Mouse (Mus musculus) erythroid progenitor cell, adult 5-6 weeks (primary cell): Measurements from ENCODE around the gene Fcf1. TPM values are rescaled to one million over a fixed set of nuclear protein-coding genes. Genes with fewer than 3 reads are reported as not detected.

Experiments used
- ATAC-seq: replicated peaks from 2 replicates; pipeline ENCODE4 v1.8.0; 2016; ENCODE audit warnings: moderate number of reproducible peaks, mild to moderate bottlenecking, moderate TSS enrichment, inconsistent platforms; ENCODE audit not compliant: poor library complexity, low FRiP score, severe bottlenecking
- total RNA-seq, 2 experiments: library from RNA; stranded (forward) in 1 of 2; stranded (reverse) in 1 of 2; fragments of 150-400 nt in 1 of 2; fragments of 186-747, 209-891 nt in 1 of 2; gene quantifications; 2 replicates each; pipeline versions ENCODE4 v1.2.3 to v1.2.4; 2015 to 2017; ENCODE audit warnings: low replicate concordance in 2 of 2

The Fcf1 gene
- total RNA-seq, 2 experiments from 2014 or later: 21.8 to 73.8 TPM

DNA sequence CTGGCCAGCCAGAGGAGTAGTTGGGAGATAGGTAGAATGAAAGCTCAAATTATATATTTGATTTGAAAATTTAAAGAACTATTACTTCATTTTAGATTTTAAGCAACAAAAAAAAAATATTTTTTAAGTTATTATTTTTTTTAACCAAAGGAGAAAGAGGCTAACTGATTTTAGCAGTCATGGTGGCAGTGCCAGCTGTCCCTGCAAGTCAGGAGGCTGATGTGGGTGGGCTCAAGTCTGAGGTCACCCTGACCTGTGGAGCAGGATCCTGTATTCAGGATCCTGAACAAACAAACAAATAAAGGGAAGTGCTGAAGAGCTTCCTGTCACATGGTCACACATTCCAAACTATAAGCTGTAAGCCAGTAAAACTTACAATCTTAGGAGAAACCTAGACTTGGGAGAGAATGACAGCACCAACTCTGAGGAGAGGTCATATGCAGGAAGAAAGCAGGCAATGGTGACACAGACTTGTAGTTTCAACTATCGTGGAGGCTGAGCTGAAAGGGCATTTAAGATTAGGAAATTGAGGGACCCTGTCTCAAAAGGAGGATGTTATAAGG, 11.8 kb upstream of the Fcf1 start:
- no peak for ATAC-seq

DNA sequence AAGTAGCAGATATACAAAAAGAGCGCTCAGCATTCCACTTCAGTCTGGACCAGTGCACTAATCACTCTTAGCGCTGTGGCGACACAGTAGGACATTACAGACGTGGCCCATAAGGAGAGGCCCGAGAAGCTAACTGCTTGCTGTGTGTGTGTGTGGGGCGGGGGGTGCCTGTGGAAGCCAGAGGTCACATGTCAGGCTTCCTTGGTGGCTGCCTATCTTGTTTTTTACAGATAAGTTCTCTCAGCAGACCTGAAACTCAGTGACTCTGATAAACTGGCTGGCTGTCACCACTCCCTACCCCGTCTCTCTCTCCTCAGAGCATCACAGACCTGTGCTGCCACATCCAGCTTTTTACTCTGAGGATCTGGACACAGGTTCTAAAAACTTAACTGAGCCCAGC, 8.1 kb upstream of the Fcf1 start:
- ATAC-seq: peak; percentile 95

DNA sequence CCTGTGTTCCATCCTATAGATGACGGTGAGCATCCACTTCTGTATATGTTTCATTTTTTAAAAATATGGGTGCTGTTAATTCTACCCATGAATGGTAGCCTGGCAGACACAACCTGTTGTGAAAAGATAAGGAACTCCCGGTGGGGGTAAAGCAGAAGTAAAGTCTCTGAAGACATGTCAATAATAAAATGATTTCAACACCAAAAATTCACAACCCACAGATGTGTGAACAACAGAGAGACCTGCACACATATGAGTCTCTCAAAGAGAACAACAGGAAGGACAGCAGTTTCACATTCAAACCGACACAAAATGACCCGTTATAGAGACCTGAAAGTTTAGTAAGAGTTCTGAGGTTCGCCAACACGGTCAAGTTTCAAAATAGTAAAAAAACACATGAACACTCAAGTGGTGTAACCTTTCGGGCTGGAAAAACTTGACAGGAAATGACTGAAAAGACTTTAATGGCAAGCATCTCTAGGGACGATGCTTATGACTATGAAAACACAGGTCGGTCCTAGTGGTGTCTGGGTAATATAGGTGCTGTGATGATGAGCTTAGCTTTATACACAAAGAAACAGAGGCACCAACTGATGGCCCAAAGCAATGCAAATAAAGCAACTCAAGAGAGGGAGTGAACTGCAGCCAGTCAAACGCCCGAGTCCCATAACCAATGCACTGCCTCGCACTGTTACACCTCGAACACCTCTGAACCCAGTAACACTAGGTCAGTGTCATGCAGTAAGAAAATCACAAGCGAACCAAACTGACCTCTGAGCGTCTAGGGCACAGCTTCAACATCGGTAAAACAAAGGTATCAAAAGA, 1.7 kb upstream of the Fcf1 start:
- peak; percentile 66 for ATAC-seq

DNA sequence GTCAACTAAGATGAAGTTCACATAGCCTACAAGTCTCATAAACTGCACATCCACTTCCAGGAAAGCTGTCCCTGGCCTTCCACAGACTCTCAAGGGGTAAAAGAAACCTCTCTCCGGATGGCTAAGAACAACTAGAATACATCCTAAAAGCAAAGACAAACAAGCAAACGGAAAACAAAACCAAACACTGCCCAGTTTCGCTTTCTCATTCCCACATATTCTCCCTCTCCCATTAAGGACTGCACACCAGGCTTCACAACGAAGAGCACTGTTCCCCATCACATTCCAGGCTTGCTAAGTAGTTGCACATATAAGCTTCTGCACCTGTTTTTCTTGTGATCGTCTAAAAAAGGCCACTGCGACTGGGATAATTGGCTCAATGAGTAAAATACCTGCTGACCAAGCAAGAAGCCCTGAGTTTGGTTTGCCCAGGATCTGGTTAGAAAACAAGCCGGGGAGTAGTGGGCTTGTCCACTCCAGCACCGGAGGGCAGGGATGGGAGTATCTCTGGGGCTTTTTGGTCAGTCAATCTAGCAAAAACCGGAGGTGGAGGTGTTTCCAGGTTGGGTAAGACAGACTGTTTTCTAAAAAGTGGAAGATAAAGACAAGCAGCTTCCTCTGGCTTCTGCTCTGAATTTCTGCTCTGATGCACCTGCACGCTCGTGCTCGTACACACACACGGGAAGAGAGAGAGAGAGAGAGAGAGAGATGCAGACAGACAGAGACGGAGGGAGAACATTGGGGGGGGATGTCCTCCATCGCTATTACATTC, 855 bp upstream of the Fcf1 start:
- ATAC-seq: peak; percentile 31

DNA sequence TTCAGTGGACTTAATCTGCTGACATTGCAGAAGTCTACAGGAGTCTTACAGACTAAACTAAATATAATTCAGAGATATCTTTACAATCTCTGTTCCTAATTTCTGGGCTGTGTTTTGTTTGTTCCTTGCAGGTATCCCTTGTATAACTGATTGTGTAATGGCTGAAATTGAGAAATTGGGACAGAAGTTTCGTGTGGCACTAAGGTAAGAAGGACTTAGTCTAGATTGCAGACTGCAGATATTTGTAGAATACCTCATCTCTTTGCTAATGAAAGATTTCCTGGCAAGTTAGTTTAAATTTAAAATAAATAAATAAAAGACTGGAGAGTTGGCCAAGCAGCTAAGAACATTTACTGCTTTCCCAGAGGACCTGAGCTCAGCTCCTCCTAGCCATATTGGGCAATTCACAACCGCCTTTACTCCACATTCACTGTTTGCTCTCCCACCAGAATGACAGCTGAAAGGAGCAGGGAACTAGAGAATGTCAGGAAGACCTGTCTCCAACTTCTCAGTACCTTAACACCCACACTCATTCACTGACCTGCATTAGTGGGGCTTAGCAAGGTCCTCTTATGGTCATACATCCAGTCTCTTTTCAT, 8.7 kb downstream of the Fcf1 start:
- no peak for ATAC-seq

DNA sequence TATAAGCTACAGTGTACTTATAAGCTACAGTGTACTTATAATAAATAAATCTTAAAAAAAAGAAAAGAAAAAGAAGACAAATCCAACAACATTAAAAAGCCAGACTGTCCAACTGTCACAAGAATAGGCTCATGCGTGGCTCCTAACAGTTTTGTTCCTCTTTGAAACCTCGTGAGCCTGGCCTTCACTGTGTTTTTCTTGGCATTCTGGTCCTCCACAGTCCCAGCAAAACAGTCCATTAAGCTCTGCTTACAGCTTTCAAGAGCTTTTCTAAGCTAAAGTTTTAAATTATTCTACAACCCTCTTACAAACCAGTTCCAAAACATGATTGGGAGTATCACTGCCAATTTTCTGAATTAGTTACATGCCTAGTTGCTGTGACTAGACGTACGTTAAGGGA, 18.8 kb downstream of the Fcf1 start:
- no peak for ATAC-seq

DNA sequence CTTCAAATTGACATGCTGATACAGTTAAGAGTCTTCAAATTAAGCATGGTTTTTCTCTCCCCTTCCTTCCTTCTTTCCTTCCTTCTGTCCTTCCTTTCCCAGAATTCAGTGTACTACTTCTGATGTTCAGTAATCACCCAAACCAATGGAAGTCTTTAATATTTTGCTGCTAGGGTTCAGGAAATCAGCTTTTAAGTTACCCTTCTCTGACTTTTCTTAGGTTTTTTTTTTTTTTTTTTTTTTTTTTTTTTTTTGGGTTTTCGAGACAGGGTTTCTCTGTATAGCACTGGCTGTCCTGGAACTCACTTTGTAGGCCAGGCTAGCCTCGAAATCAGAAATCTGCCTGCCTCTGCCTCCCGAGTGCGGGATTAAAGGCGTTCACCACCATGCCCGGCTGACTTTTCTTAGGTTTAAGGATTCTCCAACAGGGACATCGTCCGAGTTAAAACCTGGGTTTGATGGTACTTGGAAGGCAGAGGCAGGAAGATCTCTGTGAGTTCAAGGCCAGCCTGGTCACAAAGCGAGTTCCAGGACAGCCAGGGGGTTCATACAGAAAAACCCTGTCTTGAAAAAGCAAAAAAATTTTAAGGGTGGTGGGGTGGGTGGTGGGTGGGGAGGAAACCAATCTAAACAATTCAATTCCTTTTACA, 24.5 kb downstream of the Fcf1 start:
- no peak for ATAC-seq

DNA sequence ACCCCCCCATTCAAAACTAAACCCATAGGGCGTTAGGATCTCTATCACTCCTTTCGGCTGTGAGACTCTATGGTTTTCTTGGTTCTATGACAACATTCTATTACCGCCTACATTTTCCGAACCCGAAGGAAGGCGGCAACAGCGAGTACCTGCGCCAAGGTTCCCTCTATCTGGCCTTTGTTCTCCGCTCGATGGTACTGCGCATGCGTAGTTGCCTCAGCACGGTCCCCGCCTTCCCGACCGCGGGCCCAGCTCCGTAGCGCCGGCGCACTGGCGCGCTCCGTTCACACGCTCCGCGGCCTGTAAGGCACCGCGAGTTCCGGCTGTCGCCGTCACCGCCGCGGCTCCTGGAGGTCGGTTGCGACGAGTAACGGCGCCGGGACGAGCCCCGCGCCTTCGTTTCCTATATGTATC, 25.4 kb downstream of the Fcf1 start, which contains the start of gene Ylpm1:
Ylpm1 (plus strand) TSS at position 239 of the 414 bp plus-strand sequence.
- peak; percentile 96 for ATAC-seq

DNA sequence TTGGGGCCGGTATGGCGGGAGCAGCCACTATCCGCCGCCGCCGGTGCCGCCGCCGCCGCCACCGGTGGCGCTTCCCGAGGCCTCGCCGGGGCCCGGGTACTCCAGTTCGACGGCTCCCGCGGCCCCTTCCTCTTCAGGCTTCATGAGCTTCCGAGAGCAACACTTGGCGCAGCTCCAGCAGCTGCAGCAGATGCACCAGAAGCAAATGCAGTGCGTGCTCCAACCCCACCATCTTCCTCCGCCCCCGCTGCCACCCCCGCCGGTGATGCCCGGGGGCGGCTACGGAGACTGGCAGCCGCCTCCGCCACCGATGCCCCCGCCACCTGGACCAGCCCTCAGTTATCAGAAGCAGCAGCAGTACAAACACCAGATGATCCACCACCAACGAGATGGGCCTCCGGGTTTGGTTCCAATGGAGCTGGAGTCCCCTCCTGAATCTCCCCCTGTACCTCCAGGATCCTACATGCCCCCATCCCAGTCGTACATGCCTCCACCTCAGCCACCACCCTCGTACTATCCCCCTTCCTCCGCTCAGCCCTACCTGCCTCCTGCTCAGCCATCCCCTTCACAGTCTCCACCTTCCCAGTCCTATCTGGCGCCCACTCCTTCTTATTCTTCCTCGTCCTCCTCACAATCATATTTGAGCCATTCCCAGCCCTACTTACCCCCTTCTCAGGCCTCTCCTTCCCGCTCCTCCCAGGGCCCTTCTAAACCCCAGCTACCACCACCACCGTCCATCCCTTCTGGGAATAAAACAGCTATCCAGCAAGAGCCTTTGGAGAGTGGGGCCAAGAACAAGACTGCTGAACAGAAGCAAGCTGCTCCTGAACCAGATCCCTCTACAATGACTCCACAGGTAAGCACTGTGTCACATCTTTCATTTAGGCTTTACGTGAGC, 26.1 kb downstream of the Fcf1 start:
- ATAC-seq: peak; percentile 71

DNA sequence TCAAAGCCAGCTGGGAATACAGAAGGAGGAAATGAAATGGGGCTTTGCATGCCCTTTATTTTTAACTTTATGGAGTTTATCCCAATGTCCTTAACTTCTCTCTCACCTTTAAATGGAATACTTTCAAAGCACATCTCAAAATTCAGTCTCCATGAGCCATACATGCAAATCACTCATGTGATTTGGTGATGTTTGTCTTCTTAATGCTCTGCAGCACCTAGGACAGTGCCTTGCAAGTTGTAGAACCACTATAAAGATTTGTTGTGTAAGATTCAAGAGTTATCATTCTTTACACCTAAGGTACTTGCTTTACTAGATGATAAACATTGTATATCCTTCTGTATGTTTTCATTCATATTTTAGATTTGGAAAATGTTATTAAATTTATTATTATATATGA, 28.4 kb downstream of the Fcf1 start:
- ATAC-seq: no peak

DNA sequence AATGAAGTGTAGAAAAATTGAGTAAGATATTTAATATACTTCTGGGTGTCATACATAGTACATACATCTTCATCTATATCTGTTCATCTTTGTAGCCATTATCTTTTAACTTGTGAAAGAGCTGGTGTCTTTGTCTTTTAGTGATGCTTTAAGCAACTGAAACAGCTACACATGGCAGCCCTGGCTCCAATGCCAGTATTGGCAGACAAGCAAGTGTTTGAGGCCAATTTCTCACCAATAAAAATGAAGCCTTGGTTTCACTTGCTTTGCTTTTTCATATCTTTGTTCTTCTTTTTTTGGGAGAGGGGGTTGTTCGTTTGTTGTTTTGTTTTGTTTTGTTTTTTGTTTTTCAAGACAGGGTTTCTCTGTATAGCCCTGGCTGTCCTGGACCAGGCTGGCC, 35.5 kb downstream of the Fcf1 start:
- ATAC-seq: no peak

DNA sequence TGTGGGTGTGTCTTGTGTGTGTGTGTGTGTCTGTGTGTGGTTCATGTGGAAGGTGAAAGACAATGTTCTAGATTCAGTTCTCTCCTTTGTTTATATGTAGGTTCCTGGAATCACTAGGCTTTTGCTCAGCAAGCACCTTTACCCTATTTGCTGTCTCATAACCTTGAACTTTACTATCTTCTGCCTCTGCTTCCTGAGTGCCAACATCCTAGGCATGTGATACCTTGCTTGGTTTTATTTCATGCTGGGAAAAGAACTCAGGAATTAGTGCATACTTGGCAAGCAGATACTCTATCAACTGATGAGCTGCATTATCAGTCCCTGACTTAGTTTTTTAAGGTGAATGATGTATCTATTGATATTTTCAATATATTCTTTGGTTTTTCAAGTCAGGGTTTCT, 36.3 kb downstream of the Fcf1 start:
- ATAC-seq: no peak

DNA sequence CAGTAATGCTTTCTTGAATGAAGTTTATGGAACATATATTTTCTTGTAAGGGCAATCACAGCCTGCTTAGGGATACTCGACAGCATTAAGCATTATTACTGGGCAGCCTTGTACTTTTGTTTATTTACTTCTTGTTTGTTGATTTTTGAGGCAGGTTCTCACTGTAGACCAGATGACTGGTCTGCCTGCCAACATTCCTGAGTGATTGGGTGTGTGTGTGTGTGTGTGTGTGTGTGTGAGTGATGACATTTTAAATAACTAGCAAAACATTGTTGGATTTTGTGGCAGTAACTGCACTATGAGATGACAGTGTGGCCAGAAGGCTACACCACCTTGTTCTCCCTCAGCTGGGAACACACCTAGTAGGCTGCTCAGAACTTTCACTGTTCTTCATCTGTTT, 39.1 kb downstream of the Fcf1 start:
- no peak for ATAC-seq

DNA sequence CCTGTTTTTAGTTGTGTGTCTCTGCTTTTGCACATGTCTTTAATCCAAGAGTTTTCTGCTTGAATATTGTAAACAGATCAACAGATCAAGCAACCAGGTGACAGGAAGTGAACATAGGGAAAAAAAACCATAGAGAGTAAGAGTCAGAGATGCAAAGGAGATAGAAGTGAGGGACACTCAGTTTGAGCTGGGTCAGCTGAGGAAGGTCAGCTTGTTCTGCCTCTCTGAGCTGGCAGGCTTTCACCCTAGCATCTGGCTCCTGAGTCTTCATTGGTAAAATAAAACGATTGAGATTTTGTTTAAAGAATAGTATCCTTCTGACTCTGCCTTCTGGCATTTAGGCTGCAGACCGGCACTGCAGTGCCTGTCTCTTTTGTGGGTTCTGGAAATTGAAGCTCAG, 39.8 kb downstream of the Fcf1 start:
- ATAC-seq: no peak

DNA sequence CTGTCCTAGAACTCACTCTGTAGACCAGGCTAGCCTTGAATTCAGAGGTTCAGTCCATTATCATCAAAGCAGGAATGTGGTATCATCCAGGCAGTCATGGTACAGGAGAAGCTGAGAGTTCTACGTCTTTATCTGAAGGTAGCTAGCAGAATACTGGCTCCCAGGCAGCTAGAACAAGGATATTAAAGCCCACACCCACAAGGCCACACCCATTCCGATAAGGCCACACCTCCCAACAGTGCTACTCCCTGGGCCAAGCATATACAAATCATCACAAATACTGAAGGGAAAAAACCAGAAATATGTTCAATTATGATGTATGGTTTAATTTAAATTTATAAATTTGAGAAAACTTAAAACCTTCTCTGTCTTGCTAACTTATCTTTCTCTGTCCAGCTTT, 41.5 kb downstream of the Fcf1 start:
- peak; percentile 59; the same call in 1 of the 2 replicates for ATAC-seq

DNA sequence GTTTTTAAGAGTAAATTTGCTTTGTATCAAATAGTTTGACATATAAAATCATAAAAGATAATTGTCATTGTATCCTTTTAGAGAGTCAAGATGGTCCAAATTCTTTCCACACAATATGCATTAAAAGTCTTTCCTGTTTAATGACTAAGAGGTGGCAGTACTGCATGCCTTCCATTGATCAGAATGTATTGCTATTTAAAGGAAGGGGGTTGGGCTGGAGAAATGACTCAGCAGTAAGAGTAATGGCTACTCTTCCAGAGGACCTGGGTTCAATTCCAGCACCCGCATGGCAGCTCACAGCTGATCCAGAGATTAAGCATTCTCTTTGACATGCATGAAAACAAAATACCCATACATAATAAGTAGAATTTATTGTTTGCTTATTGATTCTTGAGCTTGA, 51.4 kb downstream of the Fcf1 start:
- ATAC-seq: no peak

DNA sequence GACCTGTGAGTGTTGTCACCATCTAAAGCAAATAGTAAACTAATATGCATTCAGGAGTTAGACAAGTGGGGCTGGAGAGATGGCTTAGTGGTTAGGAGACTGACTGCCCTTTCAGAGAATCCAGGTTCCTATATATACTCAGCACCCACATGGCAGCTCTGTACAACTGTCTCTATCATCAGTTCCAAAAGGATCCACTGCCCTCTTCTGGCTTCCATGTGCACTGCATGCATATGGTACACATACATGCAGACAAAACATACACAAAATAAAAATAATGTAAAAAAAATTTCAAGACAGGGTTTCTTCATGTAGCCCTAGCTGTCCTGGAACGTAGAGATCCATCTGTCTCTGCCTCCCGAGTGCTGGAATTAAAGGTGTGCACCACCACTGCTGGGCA, 62.0 kb downstream of the Fcf1 start:
- 0 out of 2 replicates have a peak, but pooled peaks have one; percentile 46 for ATAC-seq
